Mouse (Mus musculus) stomach, embryonic 15.5 days (tissue): ENCODE results near the gene Tmem88. TPM values are rescaled to one million over a fixed set of nuclear protein-coding genes. Genes with fewer than 3 reads are reported as not detected.
A peak's percentile ranks its signal among the peaks of the same experiment; 100 is the strongest.

Source experiments
- ATAC-seq: fragments of 200-750 bp; cut with Nextera tagmentation; 2 replicates; pipeline ENCODE4 v1.8.0; 2017; ENCODE audit warnings: low read depth, moderate number of reproducible peaks, moderate TSS enrichment; ENCODE audit not compliant: insufficient read depth, low FRiP score
- H3K27ac ChIP-seq: fragments of 300-500 bp; sonication (generic); 2 replicates; pipeline ENCODE4 v1.5.1; 2015; ENCODE audit warnings: mild to moderate bottlenecking, inconsistent platforms
- H3K27me3 ChIP-seq: fragments of 300-500 bp; sonication (generic); replicated peaks from 2 replicates; pipeline ENCODE4 v1.6.1; 2015; ENCODE audit warnings: inconsistent platforms
- H3K36me3 ChIP-seq: fragments of 300-500 bp; sonication (generic); 2 replicates; pipeline ENCODE4 v1.6.1; 2015; ENCODE audit warnings: inconsistent platforms
- H3K4me1 ChIP-seq: fragments of 300-500 bp; sonication (generic); 2 replicates; pipeline ENCODE4 v1.6.1; 2015; ENCODE audit warnings: inconsistent platforms
- H3K4me2 ChIP-seq: fragments of 300-500 bp; sonication (generic); 2 replicates; pipeline ENCODE4 v1.6.1; 2015; ENCODE audit warnings: mild to moderate bottlenecking, inconsistent platforms
- H3K4me3 ChIP-seq: fragments of 300-500 bp; sonication (generic); replicated peaks from 2 replicates; pipeline ENCODE4 v1.5.1; 2015; ENCODE audit warnings: inconsistent platforms
- H3K9ac ChIP-seq: fragments of 300-500 bp; sonication (generic); 2 replicates; pipeline ENCODE4 v1.6.1; 2015; ENCODE audit warnings: inconsistent platforms
- H3K9me3 ChIP-seq: fragments of 300-500 bp; sonication (generic); 2 replicates; pipeline ENCODE4 v1.6.1; 2016; ENCODE audit warnings: inconsistent platforms
- WGBS: fragments of 180-500 bp; shearing (Covaris S2); methylation state at CpG from one replicate; pipeline ENCODE4 v1.1.7; 2015; 5-methylcytosine and 5-hydroxymethylcytosine counted together
- polyA plus RNA-seq: library from polyadenylated mRNA; unstranded; fragments of >200 nt; fragmentation: Nextera tagmentation; extraction: Ambion mirVana; gene quantifications from 2 replicates; pipeline ENCODE4 v1.2.1, GENCODE M21; 2015

Tmem88 gene
- polyA plus RNA-seq, 1 experiment from 2014 or later: 29.4 TPM

DNA sequence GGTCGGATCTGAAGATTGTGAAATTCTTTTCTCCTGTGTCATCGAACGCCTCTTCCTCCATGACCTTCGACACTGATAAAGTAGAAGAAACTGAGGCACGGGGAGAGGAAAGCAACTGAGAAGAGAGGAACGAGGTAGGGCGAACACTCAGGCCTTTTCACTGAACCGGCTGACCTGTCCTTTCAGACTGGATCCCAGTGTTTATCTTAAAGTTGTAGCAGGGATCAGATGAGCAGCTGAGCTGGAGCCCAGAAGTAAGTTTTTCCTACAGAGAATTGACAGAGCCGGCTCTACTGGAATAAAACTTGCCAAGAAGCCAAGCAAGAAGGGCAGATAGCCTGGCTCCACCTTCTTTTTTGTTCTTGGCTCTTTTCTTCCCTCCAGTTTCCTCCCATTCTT, 27.2 kb downstream of the Tmem88 start:
- Histone ChIP-seq H3K4me3 (no peak overlapping the region), H3K9ac (no peak overlapping the region), H3K9me3 (no peaks in the 10 kb centered on the region), H3K27me3 (no peaks in the 10 kb centered on the region), H3K4me2 (peak overlapping the region; percentile 20), H3K27ac (peak overlapping the region; percentile 86), H3K36me3 (peaks cover 10% of the 10 kb centered on the region; the same call in 1 of the 2 replicates), H3K4me1 (peaks cover 32% of the 10 kb centered on the region)
- WGBS: 15% methylated on average over 9 of the region's 9 CpGs
- no peak for ATAC-seq

DNA sequence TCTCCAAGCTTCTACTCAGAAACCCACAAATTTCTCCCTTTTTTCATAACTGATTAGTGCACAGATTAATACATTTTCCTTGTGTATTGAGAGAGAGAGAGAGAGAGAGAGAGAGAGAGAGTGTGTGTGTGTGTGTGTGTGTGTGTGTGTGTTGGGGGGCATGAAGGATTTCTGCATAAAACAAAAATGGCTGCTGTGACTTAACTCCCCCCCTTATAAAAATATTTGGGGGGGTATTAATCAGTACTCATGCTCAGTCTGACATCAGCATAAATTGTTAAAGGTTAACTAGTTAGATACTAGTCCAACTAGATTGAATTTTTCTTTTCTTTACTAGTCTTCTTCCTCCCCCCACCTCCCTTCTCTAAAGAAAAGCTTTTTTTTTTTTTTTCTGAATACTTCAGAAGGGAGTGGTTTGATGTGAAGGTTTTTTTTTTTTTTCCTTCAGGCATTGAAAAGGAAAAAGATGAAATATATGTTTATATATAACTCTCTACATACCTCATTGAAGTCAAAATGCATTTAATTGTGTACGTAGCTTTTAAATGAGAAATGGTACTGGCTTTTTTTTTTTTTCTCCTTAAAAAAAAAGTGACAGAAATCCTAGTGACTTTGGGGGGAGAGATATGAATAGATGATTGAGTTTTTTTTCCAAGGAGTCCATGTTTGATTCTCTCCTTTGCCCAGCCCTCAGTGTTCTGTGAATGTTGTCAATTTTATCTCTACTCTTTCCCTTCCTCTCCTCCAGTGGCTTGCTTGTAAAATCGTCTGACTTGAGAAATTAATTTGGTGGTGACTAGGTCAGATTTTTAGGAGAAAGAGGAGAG, 27.8 kb downstream of the Tmem88 start:
- Histone ChIP-seq H3K9ac (no peak overlapping the region), H3K27ac (peak overlapping the region; percentile 99), H3K27me3 (no peaks in the 10 kb centered on the region), H3K4me3 (peak overlapping the region; percentile 85), H3K4me2 (peak overlapping the region; percentile 91), H3K9me3 (no peaks in the 10 kb centered on the region), H3K4me1 (peaks cover 38% of the 10 kb centered on the region), H3K36me3 (peaks cover 10% of the 10 kb centered on the region; the same call in 1 of the 2 replicates)
- no peak for ATAC-seq
- whole genome bisulfite sequencing: 15% methylated on average over 2 of the region's 2 CpGs

DNA sequence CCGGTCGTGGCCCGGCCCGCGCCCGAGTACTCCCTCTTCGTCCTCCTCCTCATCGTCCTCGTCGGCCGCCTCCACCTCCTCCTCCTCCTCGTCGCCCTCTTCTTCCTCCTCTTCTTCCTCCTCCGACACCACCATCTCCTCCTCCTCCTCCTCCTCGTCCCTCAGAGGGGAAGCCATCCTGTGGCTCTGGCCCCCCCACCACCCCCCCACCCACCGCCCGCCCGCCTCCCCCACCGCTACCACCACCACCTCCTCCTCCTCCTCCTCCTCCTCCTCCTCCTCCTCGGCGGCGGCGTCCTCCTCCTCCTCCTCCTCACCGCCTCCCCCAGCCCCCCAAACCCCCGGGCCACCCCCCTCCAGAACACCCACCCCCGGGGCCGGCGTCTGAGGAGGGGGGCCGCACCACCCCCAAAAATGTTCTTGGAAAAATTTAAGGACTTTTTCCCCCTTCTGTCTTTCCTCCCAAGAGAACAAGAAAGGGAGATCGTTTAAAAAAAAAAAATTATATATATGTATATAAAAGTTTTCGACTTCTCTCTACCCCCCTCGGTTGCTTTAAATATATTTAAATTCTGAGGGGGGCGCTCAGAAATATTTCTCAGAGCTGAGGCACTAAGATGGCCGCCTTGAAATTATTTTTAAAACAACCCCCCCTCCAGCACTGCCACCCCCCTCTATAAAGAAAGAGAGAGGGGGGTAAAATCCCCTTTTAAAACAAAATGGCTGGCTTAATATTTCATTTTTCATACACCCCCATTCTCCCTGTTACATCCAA, 28.6 kb downstream of the Tmem88 start, which contains the start of gene Chd3:
TSS of gene Chd3 (minus strand) at position 192 of the 775 bp plus-strand sequence.
- Histone ChIP-seq H3K4me2 (peak within 1 kb of the TSS; percentile 91), H3K9ac (peak within 1 kb of the TSS; percentile 99), H3K4me3 (peak within 1 kb of the TSS; percentile 85), H3K36me3 (peaks cover 10% of the 10 kb centered on the region; the same call in 1 of the 2 replicates), H3K4me1 (peaks cover 46% of the 10 kb centered on the region), H3K27ac (peak within 1 kb of the TSS; percentile 99), H3K9me3 (no peaks in the 10 kb centered on the region), H3K27me3 (no peaks in the 10 kb centered on the region)
- WGBS: 1% methylated on average over 19 of the region's 34 CpGs
- no peak for ATAC-seq

DNA sequence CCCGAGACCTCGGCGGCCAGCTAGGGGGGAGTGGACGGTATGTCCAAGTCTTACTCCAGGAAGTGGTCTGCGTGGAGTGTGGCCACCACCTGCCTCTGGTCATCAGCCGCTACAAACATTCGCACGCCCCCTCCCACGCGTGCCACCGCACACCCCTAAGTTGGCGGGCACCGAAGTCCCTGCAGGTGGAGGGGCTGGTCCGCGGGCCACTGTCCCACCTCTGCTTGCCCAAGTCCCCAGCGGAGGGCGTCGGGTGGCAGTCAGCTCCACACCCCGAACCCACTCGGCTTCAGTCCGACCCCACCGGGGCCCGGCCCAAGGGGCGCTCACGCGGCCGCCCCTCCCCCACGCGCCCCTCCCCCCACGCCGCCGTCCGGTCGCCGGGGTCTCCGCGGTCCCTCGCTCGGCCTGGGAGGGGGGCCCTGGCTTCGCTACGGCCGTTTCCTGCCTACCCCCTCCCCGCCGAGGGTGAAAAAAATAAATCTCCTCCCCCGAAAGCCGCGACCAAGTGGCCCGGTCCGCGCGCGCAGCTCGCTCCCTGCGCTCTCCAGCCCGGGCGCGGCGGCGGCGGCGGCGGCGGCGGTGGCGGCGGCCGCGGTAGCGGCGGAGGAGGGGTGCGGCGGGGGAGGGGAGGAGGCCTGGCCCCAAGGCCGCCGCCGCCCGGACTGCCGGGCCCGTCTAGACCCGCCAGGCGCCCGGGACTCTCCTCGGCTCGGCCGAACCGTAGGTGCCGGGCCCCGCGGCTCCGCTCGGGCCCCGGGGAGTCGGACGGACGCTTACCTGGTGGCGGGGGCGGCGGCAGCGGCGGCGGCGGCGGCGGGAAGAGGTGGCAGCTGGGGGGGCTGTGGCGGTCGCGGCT, 29.4 kb downstream of the Tmem88 start:
- ATAC-seq: 0 out of 2 replicates have a peak, but pooled peaks have one; percentile 0
- Histone ChIP-seq H3K27me3 (no peaks in the 10 kb centered on the region), H3K9me3 (no peaks in the 10 kb centered on the region), H3K36me3 (peaks cover 5% of the 10 kb centered on the region; the same call in 1 of the 2 replicates), H3K9ac (peak overlapping the region; percentile 99), H3K4me3 (peak overlapping the region; percentile 85), H3K4me2 (peak overlapping the region; percentile 91), H3K4me1 (peaks cover 50% of the 10 kb centered on the region), H3K27ac (peak overlapping the region; percentile 99)
- WGBS: under 1% methylated on average over 70 of the region's 106 CpGs

DNA sequence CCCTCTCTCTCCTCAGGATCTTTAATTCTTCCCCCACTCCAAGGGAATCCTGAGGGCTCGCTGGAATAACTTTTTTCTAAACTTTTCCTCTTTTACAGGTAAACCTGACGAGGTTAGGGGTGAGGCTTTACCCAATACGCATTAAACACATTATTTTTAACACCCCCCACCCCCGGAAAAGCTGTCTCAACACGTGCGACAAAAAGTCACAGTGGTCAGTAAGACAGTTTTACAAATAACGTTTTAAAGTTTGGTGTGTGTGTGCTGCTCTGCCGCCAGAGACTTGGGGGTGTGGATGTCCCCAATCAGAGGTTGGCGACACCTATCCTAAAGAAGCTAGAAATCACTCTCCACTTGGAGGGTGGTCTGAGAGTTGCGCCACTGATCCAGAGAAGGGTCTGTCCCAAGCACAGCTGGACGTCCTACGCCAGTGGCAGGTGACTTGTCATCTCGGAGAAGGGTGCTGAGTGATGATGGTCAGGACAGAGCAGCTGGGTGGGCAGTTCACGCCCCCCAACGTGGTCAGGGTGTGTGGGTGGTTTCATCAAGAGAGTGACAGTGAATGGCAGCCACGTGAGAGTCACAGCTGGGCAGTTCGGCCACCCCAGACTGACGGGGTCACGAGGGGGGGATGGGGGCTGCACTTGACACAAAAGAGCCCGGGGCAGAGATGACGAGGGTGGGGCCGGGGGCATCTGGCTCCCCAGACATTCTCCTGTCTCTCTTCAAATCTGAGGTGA, 30.2 kb downstream of the Tmem88 start:
- no peak for ATAC-seq

DNA sequence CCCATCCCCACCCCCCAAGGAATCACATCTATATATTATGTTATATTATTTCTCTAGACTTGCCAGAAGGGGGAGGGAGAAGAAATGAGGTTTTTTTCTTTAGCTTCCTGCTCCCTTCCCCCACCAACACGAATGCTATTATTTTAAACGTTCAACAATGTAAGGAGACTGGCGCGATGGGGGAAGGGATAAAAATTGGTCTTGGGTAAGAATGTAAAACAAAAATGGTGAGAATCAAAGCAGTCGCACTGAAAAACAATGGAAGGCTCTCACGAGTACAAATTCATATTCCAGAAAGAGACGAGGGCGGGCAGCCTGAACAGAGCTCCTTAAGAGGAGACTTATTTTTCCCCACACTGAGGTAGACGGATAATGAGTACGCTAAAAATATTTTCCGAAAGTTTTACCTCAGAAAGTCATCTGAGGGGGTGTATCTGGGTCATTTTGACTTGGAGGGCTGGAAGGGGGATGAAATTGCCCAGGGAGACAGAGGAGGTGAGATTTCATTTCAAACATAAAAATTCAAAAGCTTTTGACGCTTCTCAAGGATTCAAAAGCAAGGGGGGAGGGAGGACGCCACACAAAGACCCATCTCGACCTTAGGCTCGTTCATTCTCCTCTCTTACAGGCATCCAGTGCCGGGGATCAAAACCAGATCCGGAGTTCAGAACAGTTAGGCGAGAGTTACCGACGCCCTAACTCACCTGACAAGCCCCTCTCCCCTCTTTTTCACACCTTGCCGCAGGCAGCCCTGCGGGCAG, 31.0 kb downstream of the Tmem88 start:
- peak overlapping the region; percentile 99 for H3K27ac ChIP-seq

More for the DNA sequence above, 30.2 kb downstream of the Tmem88 start:
- WGBS: 1% methylated on average over 22 of the region's 22 CpGs
- Histone ChIP-seq H3K27ac (peak overlapping the region; percentile 99), H3K27me3 (no peaks in the 10 kb centered on the region), H3K4me1 (peaks cover 47% of the 10 kb centered on the region), H3K9ac (peak overlapping the region; percentile 99), H3K9me3 (no peaks in the 10 kb centered on the region), H3K36me3 (peaks cover 8% of the 10 kb centered on the region; the same call in 1 of the 2 replicates), H3K4me3 (peak overlapping the region; percentile 85), H3K4me2 (peak overlapping the region; percentile 91)

DNA sequence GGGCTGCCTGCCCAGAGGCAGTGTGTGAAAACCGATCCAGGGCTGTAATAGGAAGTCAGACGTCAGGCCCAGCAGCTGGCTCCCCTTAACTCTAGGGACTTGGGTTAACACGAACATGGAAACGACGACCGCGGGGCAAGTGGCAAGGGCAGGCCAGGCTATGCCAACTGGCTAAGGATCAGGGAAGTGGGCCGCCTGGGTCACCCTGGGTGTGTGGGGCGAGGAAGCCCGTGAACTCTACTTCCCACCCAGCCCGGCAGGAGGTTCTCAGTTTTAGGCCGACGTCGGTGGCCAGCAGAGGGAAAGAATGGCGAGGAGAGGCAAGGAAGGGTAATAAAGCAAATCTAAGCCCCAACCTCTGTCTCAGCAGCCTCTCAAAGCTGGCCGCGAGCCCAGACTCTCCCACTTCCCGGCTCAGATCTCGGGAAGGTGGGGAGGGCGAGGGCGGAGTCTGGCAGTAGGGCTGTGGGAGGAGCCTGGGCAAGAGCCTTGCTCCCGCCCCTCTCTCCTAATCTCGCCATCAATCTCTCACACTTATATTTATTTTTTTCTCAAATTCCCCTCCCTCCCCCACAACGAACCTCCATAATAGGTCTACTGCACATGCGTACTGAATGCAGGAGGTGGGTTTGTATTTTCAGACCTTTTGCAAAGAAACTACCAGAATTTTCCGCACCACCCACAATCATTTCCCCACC, 31.7 kb downstream of the Tmem88 start:
- H3K4me1 ChIP-seq: peaks cover 34% of the 10 kb centered on the region
- ATAC-seq: peak; percentile 80

More for the DNA sequence above, 31.0 kb downstream of the Tmem88 start:
- peak overlapping the region; percentile 85 for H3K4me3 ChIP-seq
- H3K36me3 ChIP-seq: peaks cover 14% of the 10 kb centered on the region
- H3K27me3 ChIP-seq: no peaks in the 10 kb centered on the region
- under 1% methylated on average over 22 of the region's 22 CpGs for WGBS
- H3K4me1 ChIP-seq: peaks cover 42% of the 10 kb centered on the region
- no peaks in the 10 kb centered on the region for H3K9me3 ChIP-seq
- H3K9ac ChIP-seq: peak overlapping the region; percentile 99
- ATAC-seq: no peak
- H3K4me2 ChIP-seq: peak overlapping the region; percentile 91

DNA sequence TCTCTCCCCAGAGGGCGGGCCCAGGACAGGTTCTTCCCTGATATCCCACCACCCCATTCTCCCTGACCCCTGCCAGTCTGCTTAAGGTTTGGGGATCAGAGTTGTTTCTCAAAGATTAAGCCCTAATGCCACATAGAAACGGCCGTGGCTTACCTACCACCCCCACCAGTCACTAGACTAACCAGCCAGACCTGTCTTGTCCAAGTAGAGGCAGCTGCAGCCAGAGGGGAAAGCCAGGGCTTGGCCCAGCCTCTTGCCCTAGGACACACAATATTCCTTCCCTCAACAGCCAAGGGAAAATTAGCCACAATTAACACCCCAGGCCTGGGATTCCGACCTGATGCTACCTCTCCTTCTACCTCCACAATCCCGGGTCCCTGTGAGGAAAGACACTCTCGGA, 32.3 kb downstream of the Tmem88 start:
- Histone ChIP-seq H3K4me1 (peaks cover 31% of the 10 kb centered on the region), H3K9ac (peak overlapping the region; percentile 39; the same call in 1 of the 2 replicates), H3K9me3 (no peaks in the 10 kb centered on the region), H3K4me2 (peak overlapping the region; percentile 91), H3K27me3 (no peaks in the 10 kb centered on the region), H3K27ac (peak overlapping the region; percentile 99), H3K36me3 (peaks cover 27% of the 10 kb centered on the region), H3K4me3 (peak overlapping the region; percentile 85)
- 19% methylated on average over 6 of the region's 6 CpGs for WGBS
- no peak for ATAC-seq

More for the DNA sequence above, 31.7 kb downstream of the Tmem88 start:
- H3K27ac ChIP-seq: peak overlapping the region; percentile 99
- H3K27me3 ChIP-seq: no peaks in the 10 kb centered on the region
- no peaks in the 10 kb centered on the region for H3K9me3 ChIP-seq
- peak overlapping the region; percentile 39; the same call in 1 of the 2 replicates for H3K9ac ChIP-seq
- peak overlapping the region; percentile 85 for H3K4me3 ChIP-seq
- peaks cover 21% of the 10 kb centered on the region for H3K36me3 ChIP-seq
- under 1% methylated on average over 26 of the region's 26 CpGs for WGBS
- H3K4me2 ChIP-seq: peak overlapping the region; percentile 91

DNA sequence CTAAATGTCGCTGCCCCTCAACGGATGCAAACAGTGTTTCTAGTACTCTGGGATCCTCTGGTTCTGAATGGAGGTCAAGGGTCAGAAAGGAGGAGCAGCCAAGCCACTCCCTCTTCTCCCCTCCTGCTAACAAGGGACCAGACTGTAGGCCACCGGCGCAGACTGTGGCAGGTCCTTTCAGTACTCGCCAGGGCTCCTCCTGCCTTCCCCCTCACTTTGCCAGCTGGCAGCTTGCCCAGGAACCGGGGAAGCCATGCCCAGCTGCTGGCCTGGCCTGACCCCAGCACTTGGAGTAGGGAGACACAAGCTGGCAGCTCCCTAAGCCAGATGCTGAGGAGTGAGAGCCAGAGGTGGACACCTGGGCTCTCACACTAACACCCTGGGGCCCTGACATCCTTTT, 33.1 kb downstream of the Tmem88 start:
- 2% methylated on average over 6 of the region's 6 CpGs for WGBS
- H3K27ac ChIP-seq: peak overlapping the region; percentile 99
- peaks cover 33% of the 10 kb centered on the region for H3K36me3 ChIP-seq
- H3K9ac ChIP-seq: no peak overlapping the region
- peak overlapping the region; percentile 85 for H3K4me3 ChIP-seq
- H3K9me3 ChIP-seq: no peaks in the 10 kb centered on the region
- H3K27me3 ChIP-seq: no peaks in the 10 kb centered on the region
- peak overlapping the region; percentile 91 for H3K4me2 ChIP-seq
- H3K4me1 ChIP-seq: peaks cover 31% of the 10 kb centered on the region
- peak; percentile 50 for ATAC-seq

DNA sequence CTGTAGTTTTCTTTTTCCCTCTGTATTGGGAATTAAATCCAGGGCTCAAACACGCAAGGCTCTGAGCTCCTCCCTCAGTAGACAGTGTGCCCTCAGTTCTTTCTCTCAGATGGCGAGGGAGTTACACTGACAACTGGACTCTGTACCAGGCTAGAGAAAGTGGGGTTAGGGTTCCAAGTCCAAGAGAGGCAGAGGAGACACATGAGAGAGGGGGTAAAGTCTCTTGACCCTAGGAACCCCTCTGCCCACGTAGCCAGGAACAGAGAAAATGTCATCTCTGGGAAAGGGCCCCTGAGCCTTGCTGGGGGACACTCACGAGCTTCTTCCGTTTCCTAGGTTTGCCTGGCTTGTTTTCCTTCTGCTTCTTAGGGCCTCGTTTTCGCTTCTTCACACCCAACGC, 33.7 kb downstream of the Tmem88 start:
- Histone ChIP-seq H3K36me3 (peaks cover 39% of the 10 kb centered on the region), H3K4me2 (peak overlapping the region; percentile 91), H3K27me3 (no peaks in the 10 kb centered on the region), H3K9me3 (no peaks in the 10 kb centered on the region), H3K4me1 (peaks cover 31% of the 10 kb centered on the region), H3K9ac (no peak overlapping the region), H3K27ac (peak overlapping the region; percentile 99), H3K4me3 (peak overlapping the region; percentile 85)
- 36% methylated on average over 8 of the region's 8 CpGs for WGBS
- ATAC-seq: no peak
